Mouse (Mus musculus) myocyte (in vitro differentiated cells): ENCODE measurements at regions not wholly inside any gene's neighbourhood (a gene's known extent, or its start where the extent isn't known, plus 50 kb on each side); places are given as distances from the start of the nearest gene placed in this dataset.

ENCODE experiments used
- H3K27me3 ChIP-seq: one replicate; pipeline ENCODE4 v1.6.1; 2011; ENCODE audit not compliant: control insufficient read depth, insufficient read depth, insufficient read length
- H3K36me3 ChIP-seq: one replicate; pipeline ENCODE4 v1.6.1; 2011; ENCODE audit not compliant: control insufficient read depth, insufficient read depth
- H3K4me2 ChIP-seq: one replicate; pipeline ENCODE4 v1.6.1; 2011; ENCODE audit warnings: low read depth, control low read depth
- H3K4me3 ChIP-seq: one replicate; pipeline ENCODE4 v1.5.1; 2011; ENCODE audit warnings: mild to moderate bottlenecking, control low read depth, moderate library complexity
- H3K79me2 ChIP-seq: one replicate; pipeline ENCODE4 v1.6.1; 2011; ENCODE audit not compliant: control insufficient read depth, insufficient read depth
- H3ac ChIP-seq: one replicate; pipeline ENCODE4 v1.6.1; 2011; ENCODE audit not compliant: control insufficient read depth, insufficient read length
- CEBPB ChIP-seq: IDR thresholded peaks from 2 replicates; pipeline ENCODE4 v1.6.1; 2011; ENCODE audit warnings: mild to moderate bottlenecking, moderate library complexity; ENCODE audit not compliant: poor library complexity, insufficient read depth, severe bottlenecking
- E2F4 ChIP-seq: IDR thresholded peaks from one replicate; pipeline ENCODE4 v1.6.1; 2011; ENCODE audit warnings: mild to moderate bottlenecking, control low read depth, moderate library complexity; ENCODE audit not compliant: insufficient read depth
- MAX ChIP-seq: IDR thresholded peaks from one replicate; pipeline ENCODE4 v1.6.1; 2011; ENCODE audit warnings: low read depth, mild to moderate bottlenecking, control low read depth
- MYOD1 ChIP-seq, 3 experiments: IDR thresholded peaks; one replicate each; pipeline ENCODE4 v1.6.1; 2011; ENCODE audit warnings: control low read depth in 2 of 3, low read depth in 2 of 3, mild to moderate bottlenecking in 2 of 3, moderate library complexity in 1 of 3; ENCODE audit not compliant: insufficient read length in 2 of 3, control insufficient read depth in 1 of 3
- MYOG ChIP-seq, 3 experiments: IDR thresholded peaks; one replicate each; pipeline ENCODE4 v1.6.1; 2011; ENCODE audit warnings: control low read depth in 2 of 3, low read depth in 2 of 3, mild to moderate bottlenecking in 2 of 3; ENCODE audit not compliant: insufficient read length in 2 of 3, control insufficient read depth in 1 of 3, insufficient read depth in 1 of 3
- POLR2A ChIP-seq: IDR thresholded peaks from one replicate; pipeline ENCODE4 v1.6.1; 2011; ENCODE audit warnings: low read depth, mild to moderate bottlenecking, control low read depth, moderate library complexity; ENCODE audit not compliant: insufficient read length
- POLR2AphosphoS2 ChIP-seq: IDR thresholded peaks from one replicate; pipeline ENCODE4 v1.6.1; 2011; ENCODE audit warnings: low read depth, control low read depth; ENCODE audit not compliant: insufficient read length
- REST ChIP-seq: IDR thresholded peaks from one replicate; pipeline ENCODE4 v1.6.1; 2011; ENCODE audit warnings: mild to moderate bottlenecking, control low read depth, moderate library complexity; ENCODE audit not compliant: insufficient read depth, insufficient read length
- SRF ChIP-seq: IDR thresholded peaks from one replicate; pipeline ENCODE4 v1.6.1; 2011; ENCODE audit warnings: low read depth; ENCODE audit not compliant: control insufficient read depth, insufficient read length
- TCF12 ChIP-seq: IDR thresholded peaks from one replicate; pipeline ENCODE4 v1.6.1; 2011; ENCODE audit warnings: mild to moderate bottlenecking, control low read depth; ENCODE audit not compliant: poor library complexity, insufficient read depth, severe bottlenecking
- TCF3 ChIP-seq: IDR thresholded peaks from one replicate; pipeline ENCODE4 v1.6.1; 2011; ENCODE audit warnings: low read depth, control low read depth; ENCODE audit not compliant: insufficient read length
- USF1 ChIP-seq: IDR thresholded peaks from one replicate; pipeline ENCODE4 v1.6.1; 2011; ENCODE audit warnings: low read depth, mild to moderate bottlenecking, control low read depth, moderate library complexity

- Histone ChIP-seq H3K79me2 (no peaks in the 10 kb centered on the region), H3K4me2 (no peak overlapping the region), H3ac (no peak overlapping the region), H3K27me3 (no peaks in the 10 kb centered on the region), H3K36me3 (no peaks in the 10 kb centered on the region), H3K4me3 (no peak overlapping the region)
- TF ChIP-seq MAX: no peak
- no peak for TF ChIP-seq SRF
- no peak for TF ChIP-seq USF1
- TF ChIP-seq TCF3: no peak
- no peak for TF ChIP-seq POLR2AphosphoS2
- no peak for TF ChIP-seq MYOG (IDR thresholded peaks at IDR 0.05; ENCODE audit: control insufficient read depth in 1 of 3, insufficient read depth in 1 of 3, insufficient read length in 2 of 3, low read depth in 2 of 3)
- TF ChIP-seq POLR2A: no peak
- TF ChIP-seq CEBPB: no peak
Observed at GRCm38 (mm10) chr9:111778981-111779380, 88.8 kb upstream of the Stac start.

GRCm38 (mm10) chr9:111777433-111778135 is 87.4 kb upstream of the Stac start:
- no peak for TF ChIP-seq USF1
- TF ChIP-seq TCF3: no peak
- TF ChIP-seq E2F4: no peak
- no peak for TF ChIP-seq TCF12
- TF ChIP-seq SRF: no peak
- TF ChIP-seq MYOD1 (IDR thresholded peaks at IDR 0.05; ENCODE audit: control insufficient read depth in 1 of 3, insufficient read length in 2 of 3, low read depth in 2 of 3): no peak
- TF ChIP-seq MAX: no peak
- TF ChIP-seq POLR2A: no peak
- no peak for TF ChIP-seq REST
- TF ChIP-seq MYOG (IDR thresholded peaks at IDR 0.05; ENCODE audit: control insufficient read depth in 1 of 3, insufficient read depth in 1 of 3, insufficient read length in 2 of 3, low read depth in 2 of 3): no peak
- TF ChIP-seq POLR2AphosphoS2: no peak
- TF ChIP-seq CEBPB: no peak
- Histone ChIP-seq H3K36me3 (no peaks in the 10 kb centered on the region), H3ac (no peak overlapping the region)

DNA sequence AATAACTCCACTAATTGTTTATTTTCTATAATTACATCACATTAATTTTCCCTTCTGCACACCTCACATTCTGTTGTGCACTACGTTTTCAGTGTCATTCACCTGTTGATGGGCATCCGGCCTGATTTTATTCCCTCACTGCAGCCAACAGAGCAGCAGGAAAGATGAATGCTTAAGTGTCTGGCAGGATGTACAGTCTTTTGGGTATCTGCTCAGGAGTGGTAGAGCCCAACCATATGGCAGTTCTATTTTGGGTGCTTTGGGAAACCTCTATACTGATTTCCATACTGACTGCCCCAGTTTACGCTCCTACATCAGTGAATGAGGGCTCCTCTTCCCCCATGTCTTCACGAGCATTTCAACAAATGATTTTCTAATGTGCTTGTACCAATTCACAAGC is 84.1 kb upstream of the Stac start:
- no peak for TF ChIP-seq CEBPB
- no peak for TF ChIP-seq MYOD1 (IDR thresholded peaks at IDR 0.05; ENCODE audit: control insufficient read depth in 1 of 3, insufficient read length in 2 of 3, low read depth in 2 of 3)
- TF ChIP-seq POLR2A: no peak
- no peak for TF ChIP-seq SRF
- no peak for TF ChIP-seq MYOG (IDR thresholded peaks at IDR 0.05; ENCODE audit: control insufficient read depth in 1 of 3, insufficient read depth in 1 of 3, insufficient read length in 2 of 3, low read depth in 2 of 3)
- no peak for TF ChIP-seq USF1
- no peak for TF ChIP-seq POLR2AphosphoS2
- TF ChIP-seq TCF3: no peak
- TF ChIP-seq MAX: no peak
- no peak for TF ChIP-seq E2F4
- TF ChIP-seq TCF12: no peak
- TF ChIP-seq REST: no peak
- Histone ChIP-seq H3K4me3 (no peak overlapping the region), H3K79me2 (no peaks in the 10 kb centered on the region), H3ac (no peak overlapping the region), H3K36me3 (no peaks in the 10 kb centered on the region), H3K4me2 (no peak overlapping the region), H3K27me3 (no peaks in the 10 kb centered on the region)

More at GRCm38 (mm10) chr9:111777433-111778135, 87.4 kb upstream of the Stac start:
- no peak overlapping the region for H3K4me2 ChIP-seq
- no peaks in the 10 kb centered on the region for H3K27me3 ChIP-seq
- no peak overlapping the region for H3K4me3 ChIP-seq
- no peaks in the 10 kb centered on the region for H3K79me2 ChIP-seq

- no peak for TF ChIP-seq MYOD1 (IDR thresholded peaks at IDR 0.05; ENCODE audit: control insufficient read depth in 1 of 3, insufficient read length in 2 of 3, low read depth in 2 of 3)
- TF ChIP-seq POLR2A: no peak
- TF ChIP-seq MAX: no peak
- Histone ChIP-seq H3K79me2 (no peaks in the 10 kb centered on the region), H3K4me2 (no peak overlapping the region), H3K36me3 (no peaks in the 10 kb centered on the region), H3K27me3 (no peaks in the 10 kb centered on the region), H3ac (no peak overlapping the region), H3K4me3 (no peak overlapping the region)
Observed at GRCm38 (mm10) chr9:111762653-111763468, 72.7 kb upstream of the Stac start.
